Mouse (Mus musculus): ENCODE data around the gene Gm2663.

DNA sequence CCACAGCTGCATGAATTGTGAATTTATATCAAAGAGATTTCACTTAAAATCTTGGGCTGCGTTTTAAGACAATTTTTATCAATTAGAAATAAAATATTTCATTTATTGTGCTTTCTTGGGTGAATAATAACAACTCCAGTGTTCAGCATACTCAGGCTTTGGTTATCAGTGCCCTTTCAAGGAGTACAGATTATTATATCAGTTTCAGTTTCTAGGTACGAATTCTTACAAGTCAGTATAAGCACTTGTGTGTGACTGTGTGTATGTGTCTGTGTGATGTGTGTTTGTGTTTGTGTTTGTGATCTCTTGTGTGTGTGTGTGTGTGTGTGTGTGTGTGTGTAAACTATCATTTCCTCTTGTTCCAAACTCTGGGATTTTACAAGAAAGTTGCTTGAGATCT lies 45.6 kb downstream of the Gm2663 start:
- TF ChIP-seq POLR2A (IDR thresholded peaks at IDR 0.05; ENCODE audit: insufficient read depth, low read length) (no peak), CTCF (IDR thresholded peaks at IDR 0.05; ENCODE audit: low read depth, low read length) (no peak), EP300 (IDR thresholded peaks at IDR 0.05; ENCODE audit: insufficient read depth, low read depth, low read length) (no peak)
